ENCODE assay signal across 15 mouse cellular contexts in genomic region chr1:138327466-138328245, GRCm38 (mm10). TPM values are rescaled to one million over a fixed set of nuclear protein-coding genes. Genes with fewer than 3 reads are reported as not detected.
DNase-seq lines count a peak whose midpoint lies in the region; ATAC-seq lines count a peak whose summit lies in the region.
"Had no signal": no experiment of that assay in that cellular context is flagged by ENCODE, and none has a peak within 500 bp of the region (broad histone marks: within the 10 kb centered on the region; RNA-seq: fewer than 3 reads in every experiment).

No protein-coding gene starts in this region.

- no peaks in the 10 kb centered on the region for H3K36me3 ChIP-seq in limb, embryonic 13.5 days
- H3K36me3 ChIP-seq in limb, embryonic 10.5 days, result no peaks in the 10 kb centered on the region
- H3K36me3 ChIP-seq: embryonic facial prominence, embryonic 12.5 days; G1E had no signal

- no peak overlapping the region for H3K4me3 ChIP-seq in limb, embryonic 13.5 days
- H3K4me3 ChIP-seq in limb, embryonic 10.5 days, result no peak overlapping the region
- H3K4me3 ChIP-seq: embryonic facial prominence, embryonic 12.5 days had no signal

- no peak overlapping the region for H3K27ac ChIP-seq in limb, embryonic 13.5 days
- no peak overlapping the region for H3K27ac ChIP-seq in limb, embryonic 10.5 days
- H3K27ac ChIP-seq: embryonic facial prominence, embryonic 12.5 days had no signal

- WGBS in limb, embryonic 13.5 days, result 56% methylated on average over 18 of the region's 18 CpGs
- 73% methylated on average over 18 of the region's 18 CpGs for WGBS in limb, embryonic 10.5 days

- H3K4me2 ChIP-seq in limb, embryonic 13.5 days (replicated peaks), result peak overlapping the region; percentile 52; the same call in 1 of the 2 replicates

- H3K9ac ChIP-seq in limb, embryonic 13.5 days, result no peak overlapping the region
- H3K9ac ChIP-seq: embryonic facial prominence, embryonic 12.5 days had no signal

- H3K9me3 ChIP-seq in limb, embryonic 13.5 days, result no peaks in the 10 kb centered on the region
- no peaks in the 10 kb centered on the region for H3K9me3 ChIP-seq in limb, embryonic 10.5 days (replicated peaks)
- H3K9me3 ChIP-seq: embryonic facial prominence, embryonic 12.5 days; G1E had no signal

- no peaks in the 10 kb centered on the region for H3K27me3 ChIP-seq in limb, embryonic 13.5 days
- H3K27me3 ChIP-seq in limb, embryonic 10.5 days (ENCODE audit: low read depth, poor library complexity, severe bottlenecking), result no peaks in the 10 kb centered on the region
- H3K27me3 ChIP-seq: embryonic facial prominence, embryonic 12.5 days had no signal

- DNase-seq in limb, embryonic 10.5 days (ENCODE audit: low spot score), result no peak
- DNase-seq in CD4-positive, CD25-positive, alpha-beta regulatory T cell, adult 2 months (ENCODE audit: low read depth, low spot score), result peak; percentile 55
- peak; percentile 37 to 38 for DNase-seq in natural killer cell, adult 2 months (ENCODE audit: low spot score in 2 of 2)
- no peak for DNase-seq in urinary bladder, postnatal 36 days (ENCODE audit: low spot score in 2 of 2)
- DNase-seq: cerebellum, adult 11 months had no signal

- no peak for ATAC-seq in limb, embryonic 13.5 days (ENCODE audit: low FRiP score, low read depth)
- 0 out of 2 replicates have a peak, but pooled peaks have one; percentile 26 for ATAC-seq in common myeloid progenitor, adult 5-6 weeks (replicated peaks; ENCODE audit: low read depth, poor library complexity, severe bottlenecking)
- ATAC-seq in cerebellum, adult (ENCODE audit: insufficient number of reproducible peaks, low FRiP score, low TSS enrichment), result no peak
- ATAC-seq: intestine, embryonic 16.5 days had no signal

- peaks cover 18% of the 10 kb centered on the region; the same call in 1 of the 2 replicates for H3K4me1 ChIP-seq in limb, embryonic 13.5 days
- peaks cover 31% of the 10 kb centered on the region for H3K4me1 ChIP-seq in limb, embryonic 10.5 days
- H3K4me1 ChIP-seq: embryonic facial prominence, embryonic 12.5 days had no signal

RNA-seq across cellular contexts. Expression of gene Atp6v1g3, which starts 54.1 kb away (rescaled TPM):
- polyA plus RNA-seq in limb, embryonic 13.5 days (2015; fragmentation: Nextera tagmentation; extraction: Ambion mirVana), result 0.51 and 0.84 TPM in 2 replicates
- polyA plus RNA-seq in limb, embryonic 10.5 days (2016; fragmentation: Nextera tagmentation; extraction: Ambion mirVana), result 0.20 and 2.2 TPM in 2 replicates
- total RNA-seq in common myeloid progenitor, adult 5-6 weeks (2017), result not detected in 2 replicates
- total RNA-seq: forebrain, postnatal 0 days; G1E; layer of hippocampus, adult 8-10 months; liver, adult 2 months; megakaryocyte progenitor cell, adult 5-6 weeks had no signal
- polyA plus RNA-seq: forebrain, postnatal 0 days; G1E; intestine, embryonic 16.5 days; liver, adult 2 months had no signal

Comparison
In these comparisons a context has a peak if more than half of its experiments do, and no peak if none do; other contexts are left out.
1. DNase-seq: peak in CD4-positive, CD25-positive, alpha-beta regulatory T cell, adult 2 months (single experiment) and natural killer cell, adult 2 months (2 of 2); none in limb, embryonic 10.5 days (single experiment) and urinary bladder, postnatal 36 days (0 of 2).